Mouse (Mus musculus) thymus, adult 2 months (tissue): ENCODE results near the gene Rnf157. TPM values are rescaled to one million over a fixed set of nuclear protein-coding genes. Genes with fewer than 3 reads are reported as not detected.
"Not testable (repeated sequence)": the region's sequence is repeated elsewhere in the genome, so short reads cannot be mapped to it uniquely, and the experiment has no call there.

ENCODE experiments used
- DNase-seq: peaks from one replicate; pipeline ENCODE4 v3.0.0; 2021
- H3K27ac ChIP-seq: fragments of 200-500 bp; 2 replicates; pipeline ENCODE4 v1.5.1; 2012; ENCODE audit warnings: low read length, control low read depth; ENCODE audit not compliant: control insufficient read depth, insufficient read depth
- H3K27me3 ChIP-seq: fragments of 200-500 bp; 2 replicates; pipeline ENCODE4 v1.6.1; 2012; ENCODE audit warnings: mild to moderate bottlenecking, low read length, moderate library complexity, mixed read lengths; ENCODE audit not compliant: control insufficient read depth, insufficient read depth
- H3K36me3 ChIP-seq: fragments of 200-500 bp; 2 replicates; pipeline ENCODE4 v1.6.1; 2012; ENCODE audit warnings: mild to moderate bottlenecking, low read length, moderate library complexity; ENCODE audit not compliant: control insufficient read depth, insufficient read depth
- H3K4me1 ChIP-seq: fragments of 200-500 bp; replicated peaks from 2 replicates; pipeline ENCODE4 v1.6.1; 2012; ENCODE audit warnings: low read length; ENCODE audit not compliant: control insufficient read depth, insufficient read depth
- H3K4me3 ChIP-seq: fragments of 200-500 bp; 2 replicates; pipeline ENCODE4 v1.5.1; 2012; ENCODE audit warnings: mild to moderate bottlenecking, low read length, control low read depth, moderate library complexity; ENCODE audit not compliant: control insufficient read depth, insufficient read depth
- CTCF ChIP-seq: fragments of 200-500 bp; IDR thresholded peaks from 2 replicates; pipeline ENCODE4 v1.5.1; 2012; ENCODE audit warnings: mild to moderate bottlenecking, control low read depth, low read length, moderate library complexity, borderline replicate concordance; ENCODE audit not compliant: control insufficient read depth, poor library complexity, insufficient read depth; ENCODE audit errors: extremely low read depth
- POLR2A ChIP-seq: fragments of 200-500 bp; IDR thresholded peaks from 2 replicates; pipeline ENCODE4 v1.6.1; 2012; ENCODE audit warnings: mild to moderate bottlenecking, low read length, control low read depth, moderate library complexity; ENCODE audit not compliant: control insufficient read depth, poor library complexity, insufficient read depth; ENCODE audit errors: extremely low read depth
- WGBS: fragments of 180-500 bp; shearing (Covaris S2); methylation state at CpG from one replicate; pipeline ENCODE4 v1.1.7; 2018; 5-methylcytosine and 5-hydroxymethylcytosine counted together
- polyA plus RNA-seq: library from polyadenylated mRNA; depleted of rRNA; stranded (reverse); fragments of >200 nt; gene quantifications from 2 replicates; pipeline ENCODE4 v1.2.3, GENCODE M21; 2012

Gene Rnf157
- polyA plus RNA-seq, 1 experiment: 98.7 TPM

GRCm38 (mm10) chr11:116430723-116431427, 18.0 kb upstream of the Rnf157 start:
- no peaks in the 10 kb centered on the region for H3K36me3 ChIP-seq
- peaks cover 19% of the 10 kb centered on the region for H3K4me1 ChIP-seq
- H3K4me3 ChIP-seq: no peak overlapping the region
- no peak for DNase-seq
- TF ChIP-seq POLR2A: no peak
- no peak for TF ChIP-seq CTCF
- WGBS: 91% methylated on average over 22 of the region's 22 CpGs
- H3K27me3 ChIP-seq: no peaks in the 10 kb centered on the region
- H3K27ac ChIP-seq: no peak overlapping the region

- Histone ChIP-seq H3K27me3 (no peaks in the 10 kb centered on the region), H3K36me3 (no peaks in the 10 kb centered on the region), H3K4me3 (no peak overlapping the region), H3K27ac (no peak overlapping the region), H3K4me1 (peaks cover 11% of the 10 kb centered on the region)
- DNase-seq: no peak
- TF ChIP-seq CTCF (no peak), POLR2A (no peak)
- 70% methylated on average over 9 of the region's 9 CpGs for WGBS
These were observed 17.2 kb upstream of the Rnf157 start for GRCm38 (mm10) chr11:116429862-116430613.

GRCm38 (mm10) chr11:116428872-116429859, 16.3 kb upstream of the Rnf157 start:
- WGBS: 65% methylated on average over 13 of the region's 13 CpGs
- no peak overlapping the region for H3K4me3 ChIP-seq
- no peaks in the 10 kb centered on the region for H3K36me3 ChIP-seq
- H3K27ac ChIP-seq: no peak overlapping the region
- H3K27me3 ChIP-seq: no peaks in the 10 kb centered on the region
- TF ChIP-seq CTCF (no peak), POLR2A (no peak)
- H3K4me1 ChIP-seq: peaks cover 14% of the 10 kb centered on the region
- no peak for DNase-seq

GRCm38 (mm10) chr11:116426852-116427575, 14.2 kb upstream of the Rnf157 start:
- Histone ChIP-seq H3K36me3 (no peaks in the 10 kb centered on the region), H3K27ac (no peak overlapping the region), H3K27me3 (no peaks in the 10 kb centered on the region), H3K4me3 (no peak overlapping the region), H3K4me1 (peaks cover 24% of the 10 kb centered on the region)
- no peak for TF ChIP-seq CTCF
- TF ChIP-seq POLR2A: no peak
- DNase-seq: no peak
- WGBS: 92% methylated on average over 6 of the region's 6 CpGs

- 97% methylated on average over 11 of the region's 11 CpGs for WGBS
- not testable (repeated sequence) for H3K36me3 ChIP-seq, H3K27me3 ChIP-seq, H3K4me3 ChIP-seq, H3K27ac ChIP-seq, DNase-seq
- H3K4me1 ChIP-seq: peaks cover 24% of the 10 kb centered on the region
These were observed 13.5 kb upstream of the Rnf157 start for GRCm38 (mm10) chr11:116426328-116426727.
